Mouse (Mus musculus): Measurements from ENCODE around the gene Zfp277. TPM values are rescaled to one million over a fixed set of nuclear protein-coding genes. Genes with fewer than 3 reads are reported as not detected.
A peak's percentile ranks its signal among the peaks of the same experiment; 100 is the strongest.

Zfp277 gene
- polyA plus RNA-seq, 1 experiment from 2014 or later, result 41.9 TPM

DNA sequence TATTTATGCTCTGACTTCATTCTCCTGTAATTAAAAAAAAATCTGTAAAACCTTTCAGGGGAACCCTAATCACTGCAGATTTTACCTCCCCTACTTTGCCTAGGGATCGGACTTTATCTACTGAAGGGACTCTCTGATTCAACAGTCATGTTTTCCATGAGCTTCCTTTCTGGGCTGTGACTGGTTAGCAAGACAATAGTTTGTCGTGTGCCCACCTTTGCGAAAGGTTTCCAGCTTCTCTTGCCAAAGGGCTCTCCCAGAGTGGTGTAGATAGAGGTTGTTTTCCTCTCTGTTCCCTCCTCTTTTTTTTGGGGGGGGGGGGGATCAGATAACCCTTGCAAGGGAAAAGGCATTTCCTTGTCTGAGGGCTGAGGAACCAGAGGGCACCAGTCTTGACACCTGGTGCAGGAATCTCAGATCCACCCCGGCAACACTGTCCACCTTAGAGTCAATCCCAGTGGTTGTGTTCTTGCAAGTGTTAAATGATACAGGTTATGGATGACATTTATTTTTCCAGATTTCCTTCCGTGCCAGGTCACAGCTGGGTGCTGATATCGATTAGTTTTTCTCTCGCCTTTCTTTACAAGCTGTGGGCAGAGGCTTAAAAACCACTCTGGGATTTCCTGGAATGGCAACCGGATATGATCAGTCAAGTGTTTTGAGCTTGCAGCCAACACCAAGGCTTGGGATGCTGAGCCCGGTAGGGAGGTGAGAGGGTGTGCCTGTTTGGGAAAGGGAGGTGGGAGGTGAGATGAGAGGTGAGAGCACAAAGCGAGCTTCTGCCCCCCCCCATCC, 2.1 kb upstream of the Zfp277 start:
- H3K36me3 ChIP-seq (ENCODE audit: control insufficient read depth, insufficient read depth, low read length), result no peaks in the 10 kb centered on the region
- no peaks in the 10 kb centered on the region for H3K27me3 ChIP-seq (replicated peaks; ENCODE audit: control insufficient read depth, insufficient read depth, low read length)
- H3K4me2 ChIP-seq (ENCODE audit: low read length), result peak overlapping the region; percentile 78
- H3K4me1 ChIP-seq (replicated peaks; ENCODE audit: control insufficient read depth, insufficient read depth, low read length), result peaks cover 22% of the 10 kb centered on the region
- H3K27ac ChIP-seq (ENCODE audit: low read depth), result no peak overlapping the region
- DNase-seq (ENCODE audit: low spot score) (peak; percentile 49), ATAC-seq (replicated peaks; ENCODE audit: low FRiP score, low TSS enrichment, low read depth) (no peak)
- H3K9me3 ChIP-seq (ENCODE audit: control insufficient read depth, low read length), result no peaks in the 10 kb centered on the region
- 16% methylated on average over 10 of the region's 10 CpGs for WGBS
- peak overlapping the region; percentile 72 for H3K9ac ChIP-seq (ENCODE audit: low read length)
- peak overlapping the region; percentile 87 for H3K4me3 ChIP-seq (ENCODE audit: low read depth, low read length)

DNA sequence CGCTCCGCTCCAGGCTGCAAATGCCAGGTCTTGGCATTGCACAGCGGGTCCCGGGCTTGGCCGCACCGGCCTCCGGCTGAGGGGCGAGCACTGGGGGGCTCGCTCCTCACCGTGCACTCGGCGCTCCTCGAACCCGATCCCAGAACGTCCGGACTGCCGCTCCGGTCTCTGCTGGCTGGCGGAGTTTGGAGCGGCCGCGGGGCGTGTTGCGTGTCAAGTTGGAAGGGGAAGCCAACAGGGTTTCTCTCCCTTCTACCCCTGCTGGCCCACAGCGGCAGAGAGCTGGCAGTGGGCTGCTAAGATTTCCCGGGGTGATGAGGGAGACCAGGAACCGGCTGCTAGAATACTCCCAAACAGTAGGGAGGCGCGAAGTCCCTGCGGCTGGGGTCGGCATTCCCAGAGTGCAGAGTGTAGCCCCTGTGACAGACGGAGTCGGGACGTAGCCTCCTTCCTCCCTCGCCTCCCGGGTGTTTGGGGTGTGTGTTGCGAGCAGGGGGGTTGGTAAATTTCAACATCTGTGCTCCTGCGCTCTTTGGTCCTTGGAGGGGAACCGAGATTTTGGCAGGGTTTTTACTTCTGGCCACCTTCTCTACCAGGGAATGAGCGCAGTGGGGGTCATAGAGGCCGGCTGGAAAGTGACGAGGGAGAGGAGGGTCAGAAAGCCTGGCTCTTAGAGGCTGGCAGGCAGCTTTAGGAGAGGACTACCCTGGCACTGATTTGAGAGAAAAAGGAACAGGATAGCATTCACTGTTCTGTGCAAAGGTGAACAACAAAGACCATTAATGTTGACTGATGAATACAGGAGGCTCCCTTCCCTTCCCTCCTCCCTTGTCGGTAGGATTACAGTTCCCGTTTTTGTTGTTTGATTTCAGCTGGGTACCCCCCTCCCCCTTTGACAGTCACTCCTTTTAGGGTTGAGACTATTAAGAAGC, 1.0 kb upstream of the Zfp277 start:
- peak; percentile 25 for ATAC-seq (replicated peaks; ENCODE audit: low FRiP score, low TSS enrichment, low read depth)
- peak overlapping the region; percentile 71; the same call in 1 of the 2 replicates for H3K27ac ChIP-seq (ENCODE audit: low read depth)
- H3K27me3 ChIP-seq (replicated peaks; ENCODE audit: control insufficient read depth, insufficient read depth, low read length), result no peaks in the 10 kb centered on the region
- DNase-seq (ENCODE audit: low spot score), result peak; percentile 86
- no peaks in the 10 kb centered on the region for H3K36me3 ChIP-seq (ENCODE audit: control insufficient read depth, insufficient read depth, low read length)
- peaks cover 27% of the 10 kb centered on the region for H3K4me1 ChIP-seq (replicated peaks; ENCODE audit: control insufficient read depth, insufficient read depth, low read length)
- H3K4me3 ChIP-seq (ENCODE audit: low read depth, low read length), result peak overlapping the region; percentile 87
- peak overlapping the region; percentile 78 for H3K4me2 ChIP-seq (ENCODE audit: low read length)
- peak overlapping the region; percentile 72 for H3K9ac ChIP-seq (ENCODE audit: low read length)
- 0% methylated on average over 44 of the region's 44 CpGs for WGBS
- no peaks in the 10 kb centered on the region for H3K9me3 ChIP-seq (ENCODE audit: control insufficient read depth, low read length)

DNA sequence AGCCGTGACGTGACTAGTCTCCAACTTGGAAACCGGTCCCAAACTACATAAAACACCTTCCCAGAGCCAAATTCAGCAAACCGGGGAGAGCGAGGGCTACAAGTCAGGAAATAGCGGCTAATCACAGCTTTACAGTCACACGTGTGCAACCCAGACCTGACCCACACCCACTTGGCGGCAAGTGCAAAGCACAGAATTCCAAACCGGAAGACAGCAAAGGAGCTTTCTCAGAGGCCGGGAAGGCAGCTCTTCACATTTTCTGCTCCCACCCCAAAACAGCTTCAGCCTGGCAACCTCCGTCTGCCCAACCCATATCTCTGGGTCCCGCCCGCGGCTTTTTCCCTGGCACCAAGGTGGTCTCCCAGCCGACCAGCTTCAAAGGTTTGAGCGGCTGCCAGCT, 496 bp downstream of the Zfp277 start:
- peak overlapping the region; percentile 81 for H3K4me2 ChIP-seq (ENCODE audit: low read length)
- H3K4me3 ChIP-seq (ENCODE audit: low read depth, low read length), result peak overlapping the region; percentile 87
- no peaks in the 10 kb centered on the region for H3K9me3 ChIP-seq (ENCODE audit: control insufficient read depth, low read length)
- ATAC-seq (replicated peaks; ENCODE audit: low FRiP score, low TSS enrichment, low read depth) (peak; percentile 32), DNase-seq (ENCODE audit: low spot score) (no peak)
- under 1% methylated on average over 16 of the region's 16 CpGs for WGBS
- no peaks in the 10 kb centered on the region for H3K36me3 ChIP-seq (ENCODE audit: control insufficient read depth, insufficient read depth, low read length)
- no peak overlapping the region for H3K27ac ChIP-seq (ENCODE audit: low read depth)
- peak overlapping the region; percentile 49 for H3K9ac ChIP-seq (ENCODE audit: low read length)
- H3K4me1 ChIP-seq (replicated peaks; ENCODE audit: control insufficient read depth, insufficient read depth, low read length), result peaks cover 29% of the 10 kb centered on the region
- H3K27me3 ChIP-seq (replicated peaks; ENCODE audit: control insufficient read depth, insufficient read depth, low read length), result no peaks in the 10 kb centered on the region

DNA sequence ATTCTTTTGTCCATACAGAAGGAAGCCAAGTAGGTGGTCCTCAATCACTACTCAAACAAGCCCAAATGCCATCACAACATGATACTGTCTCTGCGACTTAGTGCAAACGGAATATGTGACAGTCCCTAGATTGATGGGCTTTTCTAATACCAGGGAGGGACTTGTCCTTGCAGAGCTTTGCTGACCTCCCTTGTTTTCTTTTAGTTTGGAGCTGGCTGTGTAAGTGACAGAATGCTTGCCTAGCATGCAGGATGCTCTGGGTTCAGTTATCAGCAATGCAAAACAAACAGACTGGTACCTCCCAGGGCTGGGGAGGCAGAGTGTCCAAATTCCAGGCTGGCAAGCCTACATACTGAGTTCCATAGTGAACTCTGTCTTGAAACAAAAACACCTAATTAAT, 7.7 kb downstream of the Zfp277 start:
- H3K4me3 ChIP-seq (ENCODE audit: low read depth, low read length), result no peak overlapping the region
- peaks cover 6% of the 10 kb centered on the region; the same call in 1 of the 2 replicates for H3K4me1 ChIP-seq (replicated peaks; ENCODE audit: control insufficient read depth, insufficient read depth, low read length)
- H3K27me3 ChIP-seq (replicated peaks; ENCODE audit: control insufficient read depth, insufficient read depth, low read length), result no peaks in the 10 kb centered on the region
- DNase-seq (ENCODE audit: low spot score) (no peak), ATAC-seq (replicated peaks; ENCODE audit: low FRiP score, low TSS enrichment, low read depth) (no peak)
- 28% methylated on average over 2 of the region's 2 CpGs for WGBS
- H3K9me3 ChIP-seq (ENCODE audit: control insufficient read depth, low read length), result no peaks in the 10 kb centered on the region
- no peak overlapping the region for H3K4me2 ChIP-seq (ENCODE audit: low read length)
- no peaks in the 10 kb centered on the region for H3K36me3 ChIP-seq (ENCODE audit: control insufficient read depth, insufficient read depth, low read length)
- no peak overlapping the region for H3K27ac ChIP-seq (ENCODE audit: low read depth)
- H3K9ac ChIP-seq (ENCODE audit: low read length), result no peak overlapping the region

DNA sequence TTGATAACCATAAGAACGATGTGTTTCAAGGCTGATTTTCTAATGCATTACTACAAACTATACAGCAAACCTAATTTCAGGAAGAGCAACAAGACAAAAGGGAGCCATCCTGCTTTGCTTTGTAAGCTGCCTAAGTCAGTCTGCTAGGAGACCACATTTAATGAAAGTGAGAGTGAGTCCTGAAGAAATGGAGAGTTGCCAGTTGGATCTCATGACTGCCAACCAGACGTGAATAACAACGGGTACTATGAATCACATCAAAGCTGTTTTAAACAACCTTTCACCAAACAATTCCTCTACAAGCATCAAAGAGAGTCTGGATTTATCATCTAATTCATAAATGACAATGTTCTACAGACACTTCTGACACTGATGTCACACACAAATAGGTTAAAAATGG, 11.6 kb downstream of the Zfp277 start:
- no peak overlapping the region for H3K27ac ChIP-seq (ENCODE audit: low read depth)
- H3K9me3 ChIP-seq (ENCODE audit: control insufficient read depth, low read length), result no peaks in the 10 kb centered on the region
- no peaks in the 10 kb centered on the region for H3K27me3 ChIP-seq (replicated peaks; ENCODE audit: control insufficient read depth, insufficient read depth, low read length)
- ATAC-seq (replicated peaks; ENCODE audit: low FRiP score, low TSS enrichment, low read depth), result no peak
- no peak overlapping the region for H3K9ac ChIP-seq (ENCODE audit: low read length)
- H3K36me3 ChIP-seq (ENCODE audit: control insufficient read depth, insufficient read depth, low read length), result no peaks in the 10 kb centered on the region
- H3K4me3 ChIP-seq (ENCODE audit: low read depth, low read length), result no peak overlapping the region
- no peak overlapping the region for H3K4me2 ChIP-seq (ENCODE audit: low read length)
- no peaks in the 10 kb centered on the region for H3K4me1 ChIP-seq (replicated peaks; ENCODE audit: control insufficient read depth, insufficient read depth, low read length)
- no peak for DNase-seq (ENCODE audit: low spot score)
- 60% methylated on average over 3 of the region's 3 CpGs for WGBS

DNA sequence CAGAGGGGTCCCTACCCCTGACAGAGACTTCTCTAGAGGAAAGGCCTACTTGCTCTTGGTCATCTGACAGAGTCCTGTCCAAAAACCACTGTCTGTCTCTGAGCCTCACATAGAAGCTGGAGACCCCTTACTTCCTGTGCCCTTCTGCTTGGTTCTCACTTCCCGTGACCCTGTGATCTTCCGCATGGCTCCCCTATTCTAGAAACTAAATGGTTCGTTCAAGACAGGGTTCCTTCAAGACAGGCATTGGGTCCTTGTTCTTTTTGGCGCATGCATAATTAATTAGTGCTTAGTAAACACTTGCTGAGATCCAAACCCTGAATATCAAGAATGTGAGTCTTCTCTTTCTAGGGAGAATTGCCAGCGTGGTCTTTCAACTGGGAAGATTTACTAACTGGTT, 14.6 kb downstream of the Zfp277 start:
- no peaks in the 10 kb centered on the region for H3K4me1 ChIP-seq (replicated peaks; ENCODE audit: control insufficient read depth, insufficient read depth, low read length)
- ATAC-seq (replicated peaks; ENCODE audit: low FRiP score, low TSS enrichment, low read depth), result no peak
- WGBS, result 71% methylated on average over 5 of the region's 5 CpGs
- no peak for DNase-seq (ENCODE audit: low spot score)
- no peak overlapping the region for H3K4me2 ChIP-seq (ENCODE audit: low read length)
- H3K27me3 ChIP-seq (replicated peaks; ENCODE audit: control insufficient read depth, insufficient read depth, low read length), result no peaks in the 10 kb centered on the region
- no peak overlapping the region for H3K27ac ChIP-seq (ENCODE audit: low read depth)
- H3K36me3 ChIP-seq (ENCODE audit: control insufficient read depth, insufficient read depth, low read length), result no peaks in the 10 kb centered on the region
- H3K9me3 ChIP-seq (ENCODE audit: control insufficient read depth, low read length), result no peaks in the 10 kb centered on the region
- no peak overlapping the region for H3K9ac ChIP-seq (ENCODE audit: low read length)
- H3K4me3 ChIP-seq (ENCODE audit: low read depth, low read length), result no peak overlapping the region

DNA sequence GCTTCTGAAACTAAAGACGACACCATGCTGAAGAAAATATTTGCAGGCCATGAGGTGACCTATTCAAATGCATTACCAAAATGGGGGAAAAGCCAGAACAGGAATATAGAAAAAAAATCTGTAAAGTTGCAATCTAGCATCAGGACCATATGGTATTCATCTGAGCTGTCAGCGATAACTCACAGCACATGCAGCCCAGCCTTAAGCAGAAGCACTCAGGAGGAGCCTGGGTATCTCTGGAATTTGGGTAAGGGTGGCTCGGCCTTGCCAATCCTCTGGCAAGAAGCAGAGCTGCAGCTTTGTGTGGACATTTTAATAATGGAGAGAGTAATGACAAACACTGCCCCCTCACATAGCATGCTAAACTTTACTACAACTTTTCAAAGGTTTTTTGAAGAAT, 15.7 kb downstream of the Zfp277 start:
- Histone ChIP-seq H3K4me3 (ENCODE audit: low read depth, low read length) (no peak overlapping the region), H3K9me3 (ENCODE audit: control insufficient read depth, low read length) (no peaks in the 10 kb centered on the region), H3K36me3 (ENCODE audit: control insufficient read depth, insufficient read depth, low read length) (no peaks in the 10 kb centered on the region), H3K27me3 (replicated peaks; ENCODE audit: control insufficient read depth, insufficient read depth, low read length) (no peaks in the 10 kb centered on the region), H3K27ac (ENCODE audit: low read depth) (no peak overlapping the region), H3K4me1 (replicated peaks; ENCODE audit: control insufficient read depth, insufficient read depth, low read length) (no peaks in the 10 kb centered on the region), H3K9ac (ENCODE audit: low read length) (no peak overlapping the region), H3K4me2 (ENCODE audit: low read length) (no peak overlapping the region)
- DNase-seq (ENCODE audit: low spot score) (no peak), ATAC-seq (replicated peaks; ENCODE audit: low FRiP score, low TSS enrichment, low read depth) (no peak)
- WGBS, result 41% methylated on average over 3 of the region's 3 CpGs

DNA sequence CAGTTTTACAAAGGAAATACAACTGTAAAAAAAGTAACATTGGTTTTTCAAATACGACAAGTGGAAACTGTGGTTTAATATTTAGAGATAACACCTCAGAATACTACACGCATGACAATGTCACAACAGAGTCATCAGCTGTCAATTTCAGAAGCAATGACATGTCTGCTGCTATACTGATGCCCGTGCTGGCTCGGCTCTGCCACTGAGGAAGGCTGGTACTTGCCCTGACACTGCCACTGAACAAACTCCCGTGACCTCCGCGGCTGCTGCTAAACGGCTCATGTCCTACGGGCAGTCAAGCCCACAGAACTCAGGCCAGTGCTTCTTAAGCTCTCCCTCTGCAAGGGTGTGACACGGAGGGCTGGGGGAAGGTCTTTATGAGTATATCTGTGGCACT, 18.1 kb downstream of the Zfp277 start:
- Histone ChIP-seq H3K36me3 (ENCODE audit: control insufficient read depth, insufficient read depth, low read length) (no peaks in the 10 kb centered on the region), H3K4me3 (ENCODE audit: low read depth, low read length) (no peak overlapping the region), H3K4me2 (ENCODE audit: low read length) (no peak overlapping the region), H3K9ac (ENCODE audit: low read length) (no peak overlapping the region), H3K27ac (ENCODE audit: low read depth) (no peak overlapping the region), H3K27me3 (replicated peaks; ENCODE audit: control insufficient read depth, insufficient read depth, low read length) (no peaks in the 10 kb centered on the region), H3K4me1 (replicated peaks; ENCODE audit: control insufficient read depth, insufficient read depth, low read length) (no peaks in the 10 kb centered on the region), H3K9me3 (ENCODE audit: control insufficient read depth, low read length) (no peaks in the 10 kb centered on the region)
- no peak for DNase-seq (ENCODE audit: low spot score)
- 81% methylated on average over 10 of the region's 10 CpGs for WGBS
- ATAC-seq (replicated peaks; ENCODE audit: low FRiP score, low TSS enrichment, low read depth), result no peak
